Mouse (Mus musculus) spleen, postnatal 10 days (tissue): ENCODE data around the gene Aurkaip1.
A peak's percentile ranks its signal among the peaks of the same experiment; 100 is the strongest.

Source experiments
- DNase-seq, 2 experiments: peaks; one replicate each; pipeline ENCODE4 v3.0.0; 2021 to 2022; ENCODE audit warnings: low spot score in 2 of 2

The Aurkaip1 gene

GRCm38 (mm10) chr4:155851368-155851767 lies 20.3 kb downstream of the Aurkaip1 start:
- DNase-seq, result no peak

- DNase-seq, result no peak
Measured at GRCm38 (mm10) chr4:155851951-155852411, 20.9 kb downstream of the Aurkaip1 start.

- no peak for DNase-seq
Measured at GRCm38 (mm10) chr4:155853421-155853820, 22.3 kb downstream of the Aurkaip1 start.

DNA sequence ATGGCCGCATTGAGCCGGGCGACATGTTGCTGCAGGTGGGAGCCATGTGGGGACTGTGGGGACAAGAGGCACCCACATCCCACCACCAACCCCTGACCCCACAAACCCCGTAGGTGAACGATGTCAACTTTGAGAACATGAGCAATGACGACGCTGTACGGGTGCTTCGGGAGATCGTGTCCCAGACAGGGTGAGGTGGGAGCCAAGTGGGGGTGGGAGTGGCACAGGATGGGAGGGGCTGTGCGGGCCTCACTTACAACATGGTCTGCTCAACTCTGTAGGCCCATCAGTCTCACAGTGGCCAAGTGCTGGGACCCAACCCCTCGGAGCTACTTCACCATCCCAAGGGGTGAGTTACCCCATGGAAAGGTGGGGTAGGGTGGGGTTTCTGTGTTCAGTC lies 23.9 kb downstream of the Aurkaip1 start:
- DNase-seq, result no peak

DNA sequence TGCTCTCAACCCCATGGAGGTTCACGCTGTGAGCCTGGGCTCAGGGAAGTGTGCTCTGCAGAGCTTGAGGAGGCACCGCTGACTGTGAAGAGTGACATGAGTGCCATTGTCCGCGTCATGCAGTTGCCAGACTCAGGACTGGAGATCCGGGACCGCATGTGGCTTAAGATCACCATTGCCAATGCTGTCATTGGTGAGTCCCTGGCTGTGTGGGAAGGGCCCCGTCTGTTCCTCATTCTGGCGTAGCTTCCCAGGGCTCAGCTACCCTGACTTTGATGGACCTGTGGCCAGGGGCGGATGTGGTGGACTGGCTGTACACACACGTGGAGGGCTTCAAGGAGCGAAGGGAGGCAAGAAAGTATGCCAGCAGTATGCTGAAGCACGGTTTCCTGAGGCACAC lies 25.0 kb downstream of the Aurkaip1 start:
- DNase-seq, result peak in 1 of 2 experiments; percentile 18

DNA sequence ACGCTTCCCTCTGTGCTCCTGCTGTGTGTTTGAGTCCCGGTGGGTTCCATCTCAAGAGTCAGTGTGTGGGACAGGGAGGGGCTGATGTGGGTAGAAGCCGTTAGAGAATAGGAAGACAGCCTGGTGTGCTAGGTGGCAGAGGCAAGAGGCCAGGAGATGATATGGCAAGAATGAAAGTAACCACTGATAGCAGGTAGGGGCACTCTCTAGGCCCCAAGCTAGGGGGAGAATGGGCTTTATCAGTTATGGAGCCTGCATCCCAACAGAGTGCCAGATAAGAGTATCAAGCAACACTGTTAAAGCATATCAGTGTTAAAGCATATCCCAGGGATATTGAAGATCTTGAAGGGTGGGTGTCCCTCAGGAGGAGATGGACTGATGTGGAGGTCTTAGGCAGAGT lies 25.8 kb downstream of the Aurkaip1 start:
- DNase-seq, result no peak

DNA sequence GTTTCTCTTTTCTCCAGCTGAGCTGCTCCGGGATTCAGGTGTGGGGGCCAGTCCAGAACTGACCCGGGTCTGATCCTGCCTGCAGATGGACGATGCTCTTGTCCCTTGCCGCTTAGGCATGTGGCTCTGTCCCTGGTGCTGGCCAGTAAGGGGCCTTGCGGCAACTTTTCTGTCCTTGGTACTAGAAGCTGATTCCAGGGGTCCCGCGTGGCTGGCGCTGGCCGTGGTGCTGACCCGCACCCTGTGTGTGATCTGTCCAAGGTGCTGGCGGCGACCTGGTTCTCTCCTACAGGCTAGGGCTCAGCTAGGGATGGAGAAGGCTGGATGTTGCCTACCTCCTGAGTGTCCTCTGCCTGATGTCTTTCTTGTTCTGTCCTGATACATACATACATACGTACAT lies 28.2 kb downstream of the Aurkaip1 start:
- peak in 1 of 2 experiments; percentile 58 for DNase-seq

GRCm38 (mm10) chr4:155861787-155862186 lies 30.7 kb downstream of the Aurkaip1 start:
- peak in 1 of 2 experiments; percentile 16 for DNase-seq

DNA sequence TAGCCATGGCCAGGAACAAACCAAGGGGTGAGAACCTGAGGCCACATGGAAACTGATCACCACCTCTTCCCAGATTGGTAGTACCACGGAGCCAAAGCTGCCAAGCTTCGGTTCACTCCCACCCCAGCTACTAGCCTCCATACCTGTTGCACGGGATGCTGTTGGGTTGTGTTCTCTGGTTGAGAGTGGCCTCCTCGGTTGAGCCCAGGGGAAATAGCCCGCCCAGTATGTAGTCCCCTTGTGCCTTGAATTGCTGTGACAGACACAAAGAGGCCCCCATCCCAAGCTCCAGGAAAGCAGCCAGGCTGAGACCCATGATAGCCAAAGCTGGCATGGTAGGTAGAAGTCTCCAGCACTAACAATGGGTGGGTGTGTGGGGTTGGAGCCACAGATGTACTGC lies 31.9 kb downstream of the Aurkaip1 start, which contains the start of gene Tas1r3:
Tas1r3 (minus strand) TSS at position 362 of the 400 bp plus-strand sequence.
- peak in 1 of 2 experiments; percentile 9 for DNase-seq

GRCm38 (mm10) chr4:155868614-155869298 lies 37.7 kb downstream of the Aurkaip1 start:
- peak in 1 of 2 experiments; percentile 51 for DNase-seq

DNA sequence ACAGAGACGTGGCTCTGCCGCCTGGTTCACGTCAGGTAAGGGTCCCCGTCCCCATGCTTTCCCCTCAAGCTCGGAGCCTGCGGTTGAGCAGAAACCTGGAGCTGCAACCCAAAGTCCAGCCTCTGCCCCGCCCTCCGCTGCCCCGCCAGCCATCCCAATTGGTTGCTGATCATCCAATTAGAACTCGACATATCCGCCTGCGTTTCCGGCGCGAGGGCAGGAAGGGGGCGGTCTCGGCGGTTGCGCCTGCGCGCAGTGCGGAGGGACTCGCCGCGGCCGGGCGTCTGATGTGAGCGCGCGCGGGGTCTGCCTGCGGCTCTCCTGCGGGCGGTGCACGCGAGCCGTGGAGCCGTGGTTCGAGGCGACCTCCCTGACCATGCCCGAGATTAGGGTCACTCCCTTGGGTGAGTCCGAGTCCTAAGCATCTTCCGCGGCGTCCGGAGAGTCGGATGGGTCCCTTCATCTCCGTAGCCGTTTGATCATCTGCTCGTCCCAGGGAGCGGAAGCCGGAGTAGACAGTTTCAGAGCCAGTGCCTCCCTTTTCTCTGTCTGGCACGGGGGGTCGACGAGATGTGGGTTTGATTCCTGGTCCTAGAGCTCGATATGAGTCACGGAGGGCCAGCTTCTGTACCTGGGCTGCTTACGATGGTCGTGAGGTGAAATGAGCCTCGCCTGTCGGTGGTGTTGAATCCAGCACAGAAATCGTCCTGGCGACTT lies 38.4 kb downstream of the Aurkaip1 start, which contains the start of the genes Cptp and Ints11:
Cptp (minus strand) TSS at position 124 of the 717 bp plus-strand sequence.
Ints11 (plus strand) TSS at position 230 of the 717 bp plus-strand sequence.
- peak; percentile 92 to 97 for DNase-seq

DNA sequence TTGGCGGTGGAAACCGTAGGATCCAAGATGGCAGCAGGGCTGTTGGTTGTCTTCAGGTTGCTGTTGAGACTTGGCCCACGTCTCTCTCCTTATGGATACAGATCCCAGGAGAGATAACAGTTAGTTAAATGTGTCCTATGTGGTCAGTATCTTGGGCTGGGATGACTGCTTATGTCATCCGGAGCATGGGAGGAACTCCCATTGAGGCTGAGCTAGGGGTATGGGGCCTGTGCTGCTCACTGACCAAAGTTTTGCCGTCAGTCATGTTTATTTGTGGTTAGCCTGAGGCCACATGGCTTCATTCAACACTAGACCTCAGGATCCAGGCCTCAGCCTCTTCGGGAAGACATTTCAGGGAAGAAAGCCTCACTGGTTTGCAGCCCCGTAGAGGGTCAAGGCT lies 40.3 kb downstream of the Aurkaip1 start:
- DNase-seq, result peak in 1 of 2 experiments; percentile 10
